Mouse (Mus musculus) embryonic facial prominence, embryonic 13.5 days (tissue): ENCODE data around the gene Fbxw10. TPM values are rescaled to one million over a fixed set of nuclear protein-coding genes. Genes with fewer than 3 reads are reported as not detected.

Experiments
- ATAC-seq: fragments of 200-750 bp; cut with Nextera tagmentation; 2 replicates; pipeline ENCODE4 v1.8.0; 2017; ENCODE audit warnings: low read depth; ENCODE audit not compliant: insufficient number of reproducible peaks, insufficient read depth, low FRiP score, low TSS enrichment
- H3K27ac ChIP-seq: fragments of 300-500 bp; sonication (generic); 2 replicates; pipeline ENCODE4 v1.5.1; 2015; ENCODE audit warnings: moderate library complexity, mild to moderate bottlenecking, inconsistent platforms
- H3K27me3 ChIP-seq: fragments of 300-500 bp; sonication (generic); 2 replicates; pipeline ENCODE4 v1.6.1; 2015; ENCODE audit warnings: mild to moderate bottlenecking, inconsistent platforms
- H3K36me3 ChIP-seq: fragments of 300-500 bp; sonication (generic); 2 replicates; pipeline ENCODE4 v1.6.1; 2015; ENCODE audit warnings: mild to moderate bottlenecking, inconsistent platforms
- H3K4me1 ChIP-seq: fragments of 300-500 bp; sonication (generic); 2 replicates; pipeline ENCODE4 v1.6.1; 2015; ENCODE audit warnings: inconsistent platforms
- H3K4me2 ChIP-seq: fragments of 300-500 bp; sonication (generic); 2 replicates; pipeline ENCODE4 v1.6.1; 2015; ENCODE audit warnings: moderate library complexity, mild to moderate bottlenecking, inconsistent platforms
- H3K4me3 ChIP-seq: fragments of 300-500 bp; sonication (generic); 2 replicates; pipeline ENCODE4 v1.5.1; 2015; ENCODE audit warnings: mild to moderate bottlenecking, inconsistent platforms
- H3K9ac ChIP-seq: fragments of 300-500 bp; sonication (generic); 2 replicates; pipeline ENCODE4 v1.6.1; 2015; ENCODE audit warnings: mild to moderate bottlenecking, inconsistent platforms
- H3K9me3 ChIP-seq: fragments of 300-500 bp; sonication (generic); 2 replicates; pipeline ENCODE4 v1.6.1; 2016; ENCODE audit warnings: inconsistent platforms
- WGBS: fragments of 180-500 bp; shearing (Covaris S2); methylation state at CpG from one replicate; pipeline ENCODE4 v1.1.7; 2015; ENCODE audit warnings: mixed read lengths; 5-methylcytosine and 5-hydroxymethylcytosine counted together
- polyA plus RNA-seq: library from polyadenylated mRNA; unstranded; fragments of >200 nt; fragmentation: Nextera tagmentation; extraction: Ambion mirVana; gene quantifications from 2 replicates; pipeline ENCODE4 v1.2.1, GENCODE M21; 2015

The Fbxw10 gene
- polyA plus RNA-seq, result 0.89 and 1.0 TPM in 2 replicates

DNA sequence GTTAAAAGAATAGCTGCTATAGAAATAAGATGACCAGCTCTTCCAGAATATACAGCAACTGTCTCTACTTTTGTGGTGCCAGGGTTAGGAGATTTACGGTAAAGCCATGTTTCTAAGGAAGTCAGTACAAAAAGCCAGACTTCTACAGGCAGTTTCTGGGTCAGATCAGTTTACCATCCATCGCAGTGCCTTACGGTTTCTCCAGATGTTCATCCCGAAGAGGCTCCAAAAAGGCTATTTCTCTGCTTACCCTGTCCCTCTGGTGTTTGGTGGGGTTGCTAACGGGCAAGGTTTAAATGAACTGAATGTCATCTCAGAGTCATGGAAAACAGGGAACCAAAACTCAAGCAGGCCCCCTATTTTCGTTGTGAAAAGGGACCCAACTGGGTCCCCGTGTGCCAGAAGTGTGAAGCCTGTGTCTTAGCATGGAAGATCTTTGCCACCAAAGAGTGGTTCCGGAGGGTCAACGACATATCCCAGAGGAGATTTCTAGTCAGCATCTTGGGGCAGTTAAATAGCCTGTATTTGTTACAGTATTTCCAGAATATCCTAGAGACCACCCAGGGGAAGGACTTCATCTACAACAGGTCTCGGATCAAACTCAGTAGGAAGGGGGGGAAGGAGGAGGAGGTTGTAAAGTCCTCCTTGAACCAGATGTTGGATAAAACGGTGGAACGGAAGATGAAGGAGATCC lies at the start of gene Fbxw10:
TSS of gene Fbxw10 (plus strand) at position 109 of the 694 bp plus-strand sequence.
- peaks cover 6% of the 10 kb centered on the region for H3K36me3 ChIP-seq
- no peak for ATAC-seq
- WGBS, result 10% methylated on average over 12 of the region's 12 CpGs
- H3K4me1 ChIP-seq, result peaks cover 14% of the 10 kb centered on the region
- no peaks in the 10 kb centered on the region for H3K9me3 ChIP-seq
- peak within 1 kb of the TSS; percentile 87 for H3K27ac ChIP-seq
- H3K4me2 ChIP-seq, result peak within 1 kb of the TSS; percentile 60
- H3K27me3 ChIP-seq, result no peaks in the 10 kb centered on the region
- peak within 1 kb of the TSS; percentile 33 for H3K4me3 ChIP-seq
- peak within 1 kb of the TSS; percentile 54 for H3K9ac ChIP-seq

DNA sequence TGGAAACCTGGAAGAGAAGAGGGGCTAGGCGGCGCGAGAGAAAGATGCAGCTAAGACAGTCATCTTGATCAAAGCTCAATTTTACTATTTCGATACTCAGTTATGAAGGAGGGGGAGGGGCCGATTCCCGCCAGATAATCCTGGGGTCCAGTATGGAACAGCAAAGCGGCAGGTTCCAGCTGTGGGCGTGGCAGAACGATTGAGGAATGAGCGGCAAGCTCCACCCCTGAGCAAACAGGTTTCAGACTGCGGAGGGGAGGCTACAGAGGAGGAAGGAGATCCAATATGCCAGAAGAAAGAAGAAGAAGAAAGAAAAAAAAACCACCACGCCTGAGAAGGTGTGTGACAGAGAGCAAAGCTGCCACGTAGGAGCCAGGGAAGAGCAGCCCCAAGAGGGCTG lies 42.8 kb upstream of the Fbxw10 start:
- Histone ChIP-seq H3K9me3 (peaks cover 3% of the 10 kb centered on the region; the same call in 1 of the 2 replicates), H3K27me3 (no peaks in the 10 kb centered on the region), H3K36me3 (no peaks in the 10 kb centered on the region), H3K4me3 (no peak overlapping the region), H3K9ac (no peak overlapping the region), H3K4me2 (peak overlapping the region; percentile 30), H3K27ac (no peak overlapping the region), H3K4me1 (no peaks in the 10 kb centered on the region)
- 51% methylated on average over 13 of the region's 13 CpGs for WGBS
- no peak for ATAC-seq

DNA sequence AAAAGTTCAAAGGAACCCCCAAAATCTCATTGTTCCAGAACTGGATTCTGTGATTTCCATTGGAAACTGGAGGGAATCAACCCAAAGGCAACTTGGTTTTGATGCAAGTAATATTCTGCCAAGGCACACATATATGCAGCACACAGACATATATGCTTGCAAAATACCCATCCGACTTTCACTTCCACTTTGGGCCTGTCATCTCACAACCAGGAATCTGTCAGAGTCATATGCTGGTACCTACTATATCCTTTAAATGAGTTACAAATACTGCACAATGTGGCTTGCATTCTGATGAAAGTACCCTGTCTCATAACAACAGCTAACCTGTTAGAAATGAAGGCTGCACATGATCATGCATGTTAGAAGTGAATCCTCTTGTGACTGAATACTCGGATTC lies 38.9 kb upstream of the Fbxw10 start:
- no peaks in the 10 kb centered on the region for H3K4me1 ChIP-seq
- H3K27ac ChIP-seq, result no peak overlapping the region
- no peaks in the 10 kb centered on the region for H3K27me3 ChIP-seq
- H3K9me3 ChIP-seq, result peaks cover 3% of the 10 kb centered on the region; the same call in 1 of the 2 replicates
- no peak overlapping the region for H3K4me2 ChIP-seq
- no peaks in the 10 kb centered on the region for H3K36me3 ChIP-seq
- H3K9ac ChIP-seq, result no peak overlapping the region
- H3K4me3 ChIP-seq, result no peak overlapping the region
- no peak for ATAC-seq
- WGBS, result 75% methylated on average over 2 of the region's 2 CpGs

GRCm38 (mm10) chr11:62809201-62809600 lies 37.7 kb upstream of the Fbxw10 start:
- H3K9me3 ChIP-seq, result peaks cover 3% of the 10 kb centered on the region; the same call in 1 of the 2 replicates
- no peak overlapping the region for H3K9ac ChIP-seq
- H3K4me2 ChIP-seq, result no peak overlapping the region
- no peak overlapping the region for H3K4me3 ChIP-seq
- WGBS, result 70% methylated on average over 4 of the region's 4 CpGs
- H3K36me3 ChIP-seq, result no peaks in the 10 kb centered on the region
- ATAC-seq, result no peak
- no peaks in the 10 kb centered on the region for H3K4me1 ChIP-seq
- no peak overlapping the region for H3K27ac ChIP-seq
- no peaks in the 10 kb centered on the region for H3K27me3 ChIP-seq

DNA sequence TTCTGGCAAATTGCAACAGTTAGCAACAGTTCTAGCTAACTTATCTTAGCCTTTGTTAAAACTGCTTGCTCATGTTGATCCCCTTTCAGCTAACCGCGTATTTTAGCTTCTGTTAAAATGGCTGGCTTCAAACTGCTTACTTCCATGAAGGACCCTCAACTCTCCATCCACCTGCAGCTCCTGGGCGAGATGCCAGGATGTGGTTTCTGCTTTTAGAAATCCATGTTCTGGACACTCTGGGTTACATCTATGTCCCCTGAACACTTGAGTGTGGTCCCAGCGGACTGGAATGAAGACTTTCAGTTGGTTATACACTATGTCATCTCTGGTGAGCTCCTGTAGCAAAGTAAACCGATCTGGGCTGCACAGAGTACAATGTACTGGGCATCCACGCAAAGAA lies 34.6 kb upstream of the Fbxw10 start:
- H3K9ac ChIP-seq, result no peak overlapping the region
- H3K27me3 ChIP-seq, result no peaks in the 10 kb centered on the region
- no peak for ATAC-seq
- H3K4me3 ChIP-seq, result no peak overlapping the region
- no peaks in the 10 kb centered on the region for H3K9me3 ChIP-seq
- no peak overlapping the region for H3K4me2 ChIP-seq
- 87% methylated on average over 6 of the region's 6 CpGs for WGBS
- H3K27ac ChIP-seq, result no peak overlapping the region
- no peaks in the 10 kb centered on the region for H3K36me3 ChIP-seq
- H3K4me1 ChIP-seq, result peaks cover 13% of the 10 kb centered on the region; the same call in 1 of the 2 replicates

DNA sequence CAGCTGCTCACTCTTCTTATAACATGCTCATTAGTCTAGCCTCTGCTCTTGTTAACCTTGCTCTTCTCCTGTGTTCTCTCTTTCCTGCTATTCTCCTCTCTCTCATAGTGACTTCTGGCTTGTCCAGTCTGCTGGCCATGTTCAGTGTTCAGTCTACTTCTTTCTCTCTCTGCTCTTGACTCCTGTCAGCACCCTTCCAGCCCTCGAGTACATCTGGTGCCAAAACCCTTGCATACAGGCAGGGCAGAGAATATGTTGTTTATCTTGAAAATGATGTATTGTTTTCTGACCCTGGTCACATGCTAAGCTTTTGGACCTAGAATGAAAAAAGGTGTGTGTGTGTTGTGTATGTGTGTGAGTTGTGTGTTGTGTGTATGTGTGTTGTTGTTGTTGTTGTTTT lies 33.4 kb upstream of the Fbxw10 start:
- no peak for ATAC-seq
- Histone ChIP-seq H3K4me2 (no peak overlapping the region), H3K36me3 (no peaks in the 10 kb centered on the region), H3K4me1 (peaks cover 14% of the 10 kb centered on the region; the same call in 1 of the 2 replicates), H3K4me3 (no peak overlapping the region), H3K27me3 (no peaks in the 10 kb centered on the region), H3K27ac (no peak overlapping the region), H3K9ac (no peak overlapping the region), H3K9me3 (no peaks in the 10 kb centered on the region)
- WGBS, result 41% methylated on average over 1 of the region's 1 CpGs

- Histone ChIP-seq H3K9me3 (no peaks in the 10 kb centered on the region), H3K27me3 (no peaks in the 10 kb centered on the region), H3K27ac (no peak overlapping the region), H3K36me3 (no peaks in the 10 kb centered on the region), H3K4me2 (no peak overlapping the region), H3K4me1 (peaks cover 14% of the 10 kb centered on the region; the same call in 1 of the 2 replicates), H3K9ac (no peak overlapping the region), H3K4me3 (no peak overlapping the region)
- ATAC-seq, result no peak
- 68% methylated on average over 6 of the region's 6 CpGs for WGBS
Observed at GRCm38 (mm10) chr11:62813970-62814624, 32.8 kb upstream of the Fbxw10 start.

DNA sequence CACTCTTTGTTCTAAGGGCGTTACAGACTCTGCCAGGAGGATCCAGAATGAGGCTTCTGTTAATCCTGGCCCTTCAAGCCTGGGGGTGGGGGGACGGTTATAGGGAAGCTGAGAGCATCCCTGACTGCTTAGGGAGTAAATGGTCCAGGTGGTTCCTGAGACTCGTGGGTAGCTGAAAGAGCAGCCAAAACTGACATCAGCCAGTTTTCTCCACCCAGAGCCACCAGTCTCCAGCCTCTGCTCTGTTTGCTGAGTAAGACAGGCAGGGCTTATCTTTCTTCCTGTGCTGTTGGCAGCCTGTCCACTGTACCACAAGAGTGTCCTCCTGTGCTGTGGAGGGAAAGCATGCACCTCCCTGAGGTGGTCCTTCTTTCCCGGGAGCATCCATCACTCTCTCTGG lies 32.2 kb upstream of the Fbxw10 start:
- Histone ChIP-seq H3K27me3 (no peaks in the 10 kb centered on the region), H3K4me3 (no peak overlapping the region), H3K27ac (no peak overlapping the region), H3K9ac (no peak overlapping the region), H3K4me1 (peaks cover 17% of the 10 kb centered on the region), H3K9me3 (no peaks in the 10 kb centered on the region), H3K4me2 (no peak overlapping the region), H3K36me3 (no peaks in the 10 kb centered on the region)
- WGBS, result 55% methylated on average over 4 of the region's 4 CpGs
- no peak for ATAC-seq

DNA sequence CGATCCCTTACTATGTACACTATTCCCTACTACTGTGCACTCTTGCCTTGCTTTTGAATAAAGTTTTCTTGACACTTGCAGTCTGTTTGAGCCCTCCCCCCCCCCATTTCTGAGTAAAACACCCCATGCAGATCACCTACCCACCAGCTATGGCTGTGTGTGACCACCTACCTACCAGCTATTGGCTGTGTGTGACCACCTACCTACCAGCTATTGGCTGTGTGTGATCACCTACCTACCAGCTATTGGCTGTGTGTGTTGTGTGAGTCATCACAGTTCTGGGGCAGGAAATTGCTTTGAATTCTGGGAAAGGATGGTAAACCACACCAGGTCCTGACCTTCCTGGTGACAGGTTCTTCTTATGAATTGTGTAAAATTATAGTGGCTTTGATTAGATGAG lies 31.4 kb upstream of the Fbxw10 start:
- no peak for ATAC-seq
- H3K36me3 ChIP-seq, result no peaks in the 10 kb centered on the region
- WGBS, result 95% methylated on average over 1 of the region's 1 CpGs
- no peak overlapping the region for H3K27ac ChIP-seq
- no peaks in the 10 kb centered on the region for H3K9me3 ChIP-seq
- H3K9ac ChIP-seq, result no peak overlapping the region
- no peak overlapping the region for H3K4me2 ChIP-seq
- peaks cover 25% of the 10 kb centered on the region for H3K4me1 ChIP-seq
- H3K4me3 ChIP-seq, result no peak overlapping the region
- no peaks in the 10 kb centered on the region for H3K27me3 ChIP-seq

DNA sequence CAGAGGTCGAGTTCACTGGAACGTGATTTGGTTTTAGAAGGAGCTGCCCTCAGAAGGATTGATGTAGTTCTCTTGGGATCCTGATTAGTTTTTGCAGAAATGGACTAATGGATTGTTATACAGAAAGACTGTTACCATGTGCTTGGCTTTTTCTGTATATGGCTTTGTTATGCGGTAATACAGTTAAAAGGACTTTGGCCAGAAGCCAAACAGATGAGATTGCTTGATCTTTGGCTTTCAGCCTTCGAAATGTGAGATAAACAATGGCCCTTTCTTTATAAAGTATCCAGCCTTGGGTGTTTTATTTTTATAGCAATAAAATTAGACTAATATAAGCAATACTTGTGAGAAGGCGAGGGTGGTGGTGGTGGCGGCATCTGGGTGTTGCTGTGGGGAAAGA lies 30.3 kb upstream of the Fbxw10 start:
- Histone ChIP-seq H3K36me3 (no peaks in the 10 kb centered on the region), H3K9ac (no peak overlapping the region), H3K27ac (no peak overlapping the region), H3K4me2 (no peak overlapping the region), H3K9me3 (no peaks in the 10 kb centered on the region), H3K4me3 (no peak overlapping the region), H3K27me3 (no peaks in the 10 kb centered on the region), H3K4me1 (peaks cover 33% of the 10 kb centered on the region)
- WGBS, result 49% methylated on average over 6 of the region's 6 CpGs
- ATAC-seq, result no peak

- Histone ChIP-seq H3K9ac (no peak overlapping the region), H3K4me1 (peaks cover 45% of the 10 kb centered on the region), H3K36me3 (peaks cover 7% of the 10 kb centered on the region; the same call in 1 of the 2 replicates), H3K9me3 (no peaks in the 10 kb centered on the region), H3K4me3 (no peak overlapping the region), H3K27ac (peak overlapping the region; percentile 88; the same call in 1 of the 2 replicates), H3K4me2 (peak overlapping the region; percentile 87; the same call in 1 of the 2 replicates), H3K27me3 (no peaks in the 10 kb centered on the region)
- ATAC-seq, result no peak
- WGBS, result 92% methylated on average over 8 of the region's 8 CpGs
Observed at GRCm38 (mm10) chr11:62819059-62819686, 27.7 kb upstream of the Fbxw10 start.
